Mouse (Mus musculus) erythroblast, embryonic 14.5 days (primary cell): ENCODE measurements around the gene 4931428F04Rik.

Experiments
- GATA1 ChIP-seq: IDR thresholded peaks from 2 replicates; pipeline ENCODE4 v1.6.1; 2012; ENCODE audit warnings: low read length, inconsistent platforms, mixed read lengths
- TAL1 ChIP-seq: IDR thresholded peaks from 3 replicates; pipeline ENCODE4 v1.6.1; 2012; ENCODE audit warnings: low read length, inconsistent platforms, mixed read lengths

GRCm38 (mm10) chr8:105295895-105296573 is 6.4 kb upstream of the 4931428F04Rik start, which contains the start of gene Exoc3l:
- TF ChIP-seq TAL1 (no peak), GATA1 (no peak)
